Mouse (Mus musculus): ENCODE measurements at regions not wholly inside any gene's neighbourhood (a gene's known extent, or its start where the extent isn't known, plus 50 kb on each side); places are given as distances from the start of the nearest gene placed in this dataset.

- no peak for DNase-seq (ENCODE audit: low spot score)
Measured at GRCm38 (mm10) chr5:47115882-47116281, 867.1 kb upstream of the Slit2 start.

GRCm38 (mm10) chr5:47095703-47096102 is 887.2 kb upstream of the Slit2 start:
- DNase-seq (ENCODE audit: low spot score), result no peak

- no peak for DNase-seq (ENCODE audit: low spot score)
Measured at GRCm38 (mm10) chr5:47052942-47053341, 930.0 kb upstream of the Slit2 start.

- DNase-seq (ENCODE audit: low spot score), result no peak
Measured at GRCm38 (mm10) chr5:47036752-47037151, 946.2 kb upstream of the Slit2 start.

GRCm38 (mm10) chr5:47034021-47034420 is 948.9 kb upstream of the Slit2 start:
- no peak for DNase-seq (ENCODE audit: low spot score)

- no peak for DNase-seq (ENCODE audit: low spot score)
Measured at GRCm38 (mm10) chr5:47014351-47014750, 968.6 kb upstream of the Slit2 start.

GRCm38 (mm10) chr5:46992557-46992956 is 990.4 kb upstream of the Slit2 start:
- no peak for DNase-seq (ENCODE audit: low spot score)

- DNase-seq (ENCODE audit: low spot score), result no peak
Measured at GRCm38 (mm10) chr5:46986519-46986918, 996.4 kb upstream of the Slit2 start.

GRCm38 (mm10) chr5:46980326-46980725 is 1002.6 kb upstream of the Slit2 start:
- DNase-seq (ENCODE audit: low spot score), result no peak

GRCm38 (mm10) chr5:46968870-46969436 is 1014.0 kb upstream of the Slit2 start:
- DNase-seq (ENCODE audit: low spot score), result no peak

GRCm38 (mm10) chr5:46960749-46961148 is 1022.2 kb upstream of the Slit2 start:
- DNase-seq (ENCODE audit: low spot score), result no peak

- DNase-seq (ENCODE audit: low spot score), result no peak
Measured at GRCm38 (mm10) chr5:46926324-46926723, 1056.6 kb upstream of the Slit2 start.

GRCm38 (mm10) chr5:46901909-46902308 is 1044.5 kb upstream of the Lcorl start:
- no peak for DNase-seq (ENCODE audit: low spot score)

GRCm38 (mm10) chr5:46894037-46894436 is 1036.6 kb upstream of the Lcorl start:
- DNase-seq (ENCODE audit: low spot score), result no peak

GRCm38 (mm10) chr5:46883956-46884355 is 1026.5 kb upstream of the Lcorl start:
- DNase-seq (ENCODE audit: low spot score), result no peak

GRCm38 (mm10) chr5:46856837-46857236 is 999.4 kb upstream of the Lcorl start:
- DNase-seq (ENCODE audit: low spot score), result no peak

GRCm38 (mm10) chr5:46845175-46845574 is 987.8 kb upstream of the Lcorl start:
- DNase-seq (ENCODE audit: low spot score), result no peak

GRCm38 (mm10) chr5:46836810-46837209 is 979.4 kb upstream of the Lcorl start:
- no peak for DNase-seq (ENCODE audit: low spot score)

- no peak for DNase-seq (ENCODE audit: low spot score)
Measured at GRCm38 (mm10) chr5:46830797-46831618, 973.6 kb upstream of the Lcorl start.

- DNase-seq (ENCODE audit: low spot score), result no peak
Measured at GRCm38 (mm10) chr5:46830114-46830513, 972.7 kb upstream of the Lcorl start.

- DNase-seq (ENCODE audit: low spot score), result no peak
Measured at GRCm38 (mm10) chr5:46826381-46826780, 969.0 kb upstream of the Lcorl start.

GRCm38 (mm10) chr5:46824934-46825333 is 967.5 kb upstream of the Lcorl start:
- no peak for DNase-seq (ENCODE audit: low spot score)

- no peak for DNase-seq (ENCODE audit: low spot score)
Measured at GRCm38 (mm10) chr5:46795102-46795501, 937.7 kb upstream of the Lcorl start.

Measured in ovary, postnatal 10 days (tissue).